Mouse (Mus musculus) left cerebral cortex, adult 2 months (tissue): ENCODE data around the gene Vasp. TPM values are rescaled to one million over a fixed set of nuclear protein-coding genes. Genes with fewer than 3 reads are reported as not detected.

ENCODE experiments used
- DNase-seq, 2 experiments: peaks; one replicate each; pipeline ENCODE4 v3.0.0; 2021 to 2022; ENCODE audit warnings: low spot score in 2 of 2, mixed read lengths in 1 of 2; ENCODE audit errors: extremely low spot score in 1 of 2
- H3K27ac ChIP-seq: fragments of 200-600 bp; 2 replicates; pipeline ENCODE4 v1.8.1; 2022
- H3K4me3 ChIP-seq: fragments of 200-600 bp; 2 replicates; pipeline ENCODE4 v1.8.1; 2022
- CTCF ChIP-seq: fragments of 200-600 bp; IDR thresholded peaks from 2 replicates; pipeline ENCODE4 v1.8.1; 2022; ENCODE audit warnings: antibody characterized with exemption, mild to moderate bottlenecking, moderate library complexity
- intact Hi-C: fragments of 180-260 bp; cut with DNase I; formaldehyde crosslinking; loops from one replicate; pipeline ENCODE4 v1.15.1; 2025
- long read RNA-seq, 2 experiments: library from polyadenylated mRNA; stranded (forward); transcript quantifications; one replicate each; pipeline ENCODE4 v2.0.0; 2021; ENCODE audit warnings: borderline mapping rate in 2 of 2
- total RNA-seq, 2 experiments: library from RNA; stranded (reverse); gene quantifications; 2 replicates each; pipeline ENCODE4 v1.2.3; 2021

Gene Vasp
- 10 to 100 TPM; 13.2 to 14.6 TPM for total RNA-seq
- long read RNA-seq, experiment 1, partial matches to known transcripts = 0 of 2 reads
- long read RNA-seq, experiment 1, other reads (novel, unspliced or antisense) = 1 of 2 reads
- long read RNA-seq, experiment 2, partial matches to known transcripts = 0 of 5 reads
- long read RNA-seq, experiment 2, other reads (novel, unspliced or antisense) = 3 of 5 reads

DNA sequence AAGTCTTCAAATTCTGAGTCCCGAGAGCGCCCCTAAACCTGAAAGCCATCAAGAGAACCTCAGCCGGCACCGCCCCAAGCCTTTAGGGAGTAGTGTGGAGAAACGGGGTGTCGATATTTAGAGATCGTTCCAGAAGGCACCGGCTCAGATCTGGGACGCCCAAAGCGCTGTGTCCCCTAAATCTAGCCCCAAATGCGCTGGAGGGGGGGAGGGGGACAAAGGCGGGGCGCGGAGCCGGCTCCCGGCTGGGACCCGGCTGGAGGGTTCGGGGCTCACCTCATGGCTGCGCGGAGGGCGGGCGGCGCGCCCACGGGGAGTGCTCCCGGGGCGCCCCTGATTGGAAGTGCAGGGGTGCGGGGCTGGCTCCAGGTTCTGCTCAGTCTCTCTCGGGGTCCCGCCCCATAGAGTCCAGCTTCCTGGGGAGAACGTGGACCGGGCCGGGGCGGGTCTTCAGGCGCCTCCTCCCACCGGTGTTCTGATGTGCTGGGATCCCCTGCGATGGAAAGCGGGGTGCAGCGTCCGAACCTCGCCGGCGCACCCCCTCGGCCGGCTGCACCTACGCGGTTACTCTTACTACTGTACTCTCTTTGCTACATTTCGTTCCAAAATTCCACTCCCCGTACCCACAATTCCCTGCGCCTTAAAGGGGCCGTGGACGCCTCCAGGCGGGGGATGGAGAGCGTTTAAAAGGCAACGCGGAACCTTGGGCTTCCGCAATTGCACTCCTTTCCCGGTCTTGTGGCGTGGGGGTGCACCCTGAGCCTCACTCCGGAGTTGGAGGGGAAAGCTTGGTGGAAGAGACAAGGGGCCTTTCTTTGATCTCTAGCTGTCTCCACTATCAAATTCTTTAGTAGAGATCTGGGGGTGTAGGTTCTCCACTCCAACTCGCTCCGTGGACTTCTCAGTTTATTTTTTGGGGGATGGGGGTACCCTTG lies at the start of gene Vasp:
Vasp (minus strand) TSS at position 580 of the 935 bp plus-strand sequence.
- intact Hi-C loops = no loop called here
- Histone ChIP-seq H3K27ac (peak within 1 kb of the TSS; percentile 72), H3K4me3 (peak within 1 kb of the TSS; percentile 98)
- DNase-seq = peak; percentile 84 to 85
- TF ChIP-seq CTCF = no peak

DNA sequence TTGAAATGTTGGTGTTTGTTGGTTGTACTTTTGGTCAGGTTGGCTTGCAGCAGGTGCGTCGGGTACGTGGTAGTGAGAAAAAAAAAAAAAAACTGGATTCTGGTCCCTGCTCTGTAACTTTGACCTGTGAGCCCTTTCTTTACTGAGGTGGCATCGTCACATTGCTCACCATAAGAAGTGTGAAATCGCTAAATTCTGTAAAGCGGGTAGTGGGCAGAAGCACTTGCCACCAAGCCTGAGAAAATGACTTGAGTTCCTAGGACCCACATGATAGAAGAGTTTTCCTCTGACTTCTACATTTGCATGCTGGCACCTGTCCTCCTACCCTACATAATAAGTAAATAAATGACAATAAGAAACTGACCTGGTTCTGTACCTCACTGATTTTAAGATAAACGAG lies 49.0 kb upstream of the Vasp start:
- Histone ChIP-seq H3K27ac (peak overlapping the region; percentile 70), H3K4me3 (peak overlapping the region; percentile 54)
- no peak for TF ChIP-seq CTCF
- DNase-seq = no peak
- intact Hi-C loops = no loop called here

DNA sequence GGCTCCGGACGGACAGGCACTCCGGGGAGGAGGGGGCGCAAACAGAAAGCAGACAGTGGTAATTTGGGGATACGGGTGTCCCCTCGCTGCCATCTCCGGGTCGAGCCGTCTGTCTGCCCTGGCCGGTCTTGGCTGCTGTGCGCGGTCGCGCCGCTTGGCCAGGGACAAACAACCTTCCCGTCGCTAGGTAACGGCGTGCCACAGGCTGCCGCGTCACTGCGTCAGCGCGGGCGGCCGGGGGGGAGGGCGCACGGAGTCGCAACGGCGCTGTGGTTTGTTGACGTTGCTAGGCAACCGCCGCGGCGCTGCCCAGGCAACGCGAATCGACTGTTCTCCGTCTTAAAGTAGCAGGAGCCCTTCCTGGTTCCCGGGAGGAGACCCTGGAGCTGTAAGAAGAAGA lies 48.3 kb upstream of the Vasp start:
- DNase-seq = peak; percentile 96
- TF ChIP-seq CTCF = peak; percentile 23
- Histone ChIP-seq H3K27ac (peak overlapping the region; percentile 91), H3K4me3 (peak overlapping the region; percentile 54)
- intact Hi-C loops = no loop called here

DNA sequence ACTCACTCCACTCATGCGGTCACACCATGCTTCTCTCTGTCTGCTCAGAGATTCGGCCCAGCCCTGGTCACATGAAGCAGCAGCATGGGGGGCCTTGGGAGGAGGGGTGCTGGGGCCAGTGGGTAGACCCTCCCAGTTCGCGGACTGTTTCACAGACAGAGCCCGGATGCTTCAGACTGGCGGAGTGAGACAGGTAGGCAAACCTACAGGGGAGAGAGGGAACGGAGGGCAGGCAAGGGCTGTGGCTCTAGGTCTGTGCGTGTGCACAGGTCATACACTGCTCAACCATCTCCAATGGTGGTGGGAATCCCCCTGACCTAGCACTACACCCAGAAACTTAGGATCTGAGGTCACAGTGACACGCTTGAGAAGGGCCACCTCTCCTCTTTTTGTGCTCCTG lies 47.8 kb upstream of the Vasp start:
- peak overlapping the region; percentile 54 for H3K4me3 ChIP-seq
- no peak for TF ChIP-seq CTCF
- H3K27ac ChIP-seq = peak overlapping the region; percentile 91
- no peak for DNase-seq
- intact Hi-C loops = no loop called here

DNA sequence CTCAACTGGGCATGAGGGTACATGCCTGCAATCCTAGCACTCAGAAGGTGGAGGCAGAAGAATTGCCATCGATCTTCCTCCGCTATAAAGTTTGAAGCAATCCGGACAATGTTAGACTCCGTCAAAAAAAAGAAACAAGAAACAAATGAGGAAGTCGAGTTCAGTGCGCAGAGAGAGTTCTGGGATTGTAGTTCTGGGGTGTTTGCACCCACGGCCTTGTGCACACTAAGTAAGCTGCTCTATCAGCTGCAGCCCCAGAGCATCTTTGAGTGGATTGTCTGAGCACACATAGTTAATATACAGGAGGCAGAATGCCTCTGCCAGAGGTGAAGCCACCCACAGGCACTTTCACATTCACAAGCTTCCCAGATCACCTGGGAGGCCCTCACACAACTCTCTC lies 47.1 kb upstream of the Vasp start:
- intact Hi-C loops = no loop called here
- H3K4me3 ChIP-seq = no peak overlapping the region
- DNase-seq = no peak
- H3K27ac ChIP-seq = no peak overlapping the region
- TF ChIP-seq CTCF = no peak

DNA sequence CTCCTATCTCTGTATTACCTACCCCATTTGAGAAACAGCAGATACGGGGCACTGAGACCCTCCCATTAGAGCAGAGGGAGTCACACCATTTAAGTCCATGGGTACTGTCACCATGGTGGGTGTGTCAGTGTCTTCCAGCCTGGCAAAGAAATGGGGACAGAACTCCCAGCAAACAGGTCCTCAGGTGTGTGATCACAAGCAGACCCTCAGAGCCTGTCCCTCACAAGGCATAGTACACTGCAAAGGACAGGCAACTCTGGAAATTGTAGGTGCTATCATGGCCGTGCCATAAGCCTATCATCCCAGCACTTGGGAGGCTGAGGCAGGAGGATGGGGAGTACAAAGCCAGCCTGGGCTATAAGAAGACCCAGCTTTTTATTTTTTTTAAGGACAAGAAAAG lies 46.6 kb upstream of the Vasp start:
- H3K27ac ChIP-seq = no peak overlapping the region
- intact Hi-C loops = no loop called here
- no peak for DNase-seq
- no peak for TF ChIP-seq CTCF
- no peak overlapping the region for H3K4me3 ChIP-seq

DNA sequence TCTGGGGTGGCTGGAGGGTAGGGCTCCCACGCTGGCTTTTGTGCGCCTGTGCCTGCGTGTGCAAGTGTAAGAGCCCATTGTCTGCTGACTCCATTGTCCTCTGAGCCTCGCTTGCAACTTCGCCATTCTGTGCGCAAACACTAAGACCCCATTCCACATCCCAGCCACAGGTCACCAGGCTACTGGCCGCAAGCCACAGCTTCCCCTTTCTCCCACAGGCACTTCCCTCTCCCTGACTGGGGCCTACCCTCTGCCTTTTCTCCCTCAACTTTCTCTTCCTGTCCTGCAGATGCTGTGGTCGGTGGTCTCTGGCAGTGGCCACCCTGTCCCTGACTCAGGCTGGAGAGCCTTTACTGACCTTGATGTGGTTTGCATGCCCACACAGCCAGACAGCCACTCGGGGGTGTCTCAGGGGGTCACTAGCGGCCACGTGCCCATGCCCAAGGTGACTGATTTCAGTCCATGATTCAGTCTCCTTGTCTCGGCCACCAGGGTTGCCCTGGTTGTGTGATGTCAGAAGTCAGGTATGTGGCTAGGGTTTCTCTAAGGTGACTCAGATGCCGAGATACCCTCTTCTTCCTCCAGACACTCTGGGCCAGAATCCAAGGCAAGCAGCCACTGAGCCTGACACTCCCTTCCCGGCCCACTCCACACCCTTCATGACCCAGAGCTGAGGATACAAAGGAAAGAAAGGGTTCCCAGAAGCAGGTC lies 45.0 kb upstream of the Vasp start:
- Histone ChIP-seq H3K4me3 (no peak overlapping the region), H3K27ac (no peak overlapping the region)
- TF ChIP-seq CTCF = no peak
- no peak for DNase-seq
- intact Hi-C loops = no loop called here

DNA sequence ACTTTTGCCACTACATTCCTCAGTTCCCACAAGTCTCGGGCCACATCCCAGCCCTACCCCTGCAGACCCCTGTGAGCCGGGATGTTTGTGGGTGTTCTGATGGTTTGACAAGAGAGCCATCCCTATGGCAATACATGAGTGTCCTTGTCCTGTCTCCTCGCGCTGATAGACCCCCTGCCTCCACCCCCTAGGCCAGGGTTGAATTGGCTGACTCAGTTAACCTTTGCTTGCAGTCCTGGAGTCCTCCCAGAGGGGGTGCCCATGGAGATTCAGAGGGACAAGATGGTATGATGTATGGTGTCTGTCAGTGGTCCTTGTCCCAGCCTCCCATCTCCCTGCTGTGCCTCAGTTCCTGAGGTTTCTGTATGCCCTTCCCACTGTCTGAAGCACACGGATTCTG lies 42.4 kb upstream of the Vasp start:
- Histone ChIP-seq H3K27ac (no peak overlapping the region), H3K4me3 (no peak overlapping the region)
- intact Hi-C loops = no loop called here
- no peak for DNase-seq
- no peak for TF ChIP-seq CTCF

DNA sequence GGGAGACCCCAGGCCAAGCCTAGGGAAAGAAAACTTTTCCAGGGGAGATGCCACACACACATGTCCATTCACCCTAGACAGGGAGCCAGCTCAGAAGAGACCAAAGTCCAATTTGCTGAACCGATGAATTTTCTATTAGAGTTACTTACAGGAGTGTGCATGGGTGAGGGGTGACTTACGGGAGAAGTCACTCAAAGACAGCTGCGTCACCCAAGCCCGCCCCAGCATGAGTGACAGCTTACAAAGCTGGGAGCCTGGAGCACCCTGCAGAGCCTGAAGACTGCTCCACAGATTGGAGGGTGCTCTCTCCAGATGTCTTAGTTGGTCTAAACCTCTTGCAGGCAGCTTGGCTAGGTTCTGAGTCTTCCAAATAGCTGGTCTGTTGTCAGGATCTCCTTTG lies 40.4 kb upstream of the Vasp start:
- Histone ChIP-seq H3K4me3 (no peak overlapping the region), H3K27ac (no peak overlapping the region)
- no peak for DNase-seq
- TF ChIP-seq CTCF = no peak
- intact Hi-C loops = no loop called here

DNA sequence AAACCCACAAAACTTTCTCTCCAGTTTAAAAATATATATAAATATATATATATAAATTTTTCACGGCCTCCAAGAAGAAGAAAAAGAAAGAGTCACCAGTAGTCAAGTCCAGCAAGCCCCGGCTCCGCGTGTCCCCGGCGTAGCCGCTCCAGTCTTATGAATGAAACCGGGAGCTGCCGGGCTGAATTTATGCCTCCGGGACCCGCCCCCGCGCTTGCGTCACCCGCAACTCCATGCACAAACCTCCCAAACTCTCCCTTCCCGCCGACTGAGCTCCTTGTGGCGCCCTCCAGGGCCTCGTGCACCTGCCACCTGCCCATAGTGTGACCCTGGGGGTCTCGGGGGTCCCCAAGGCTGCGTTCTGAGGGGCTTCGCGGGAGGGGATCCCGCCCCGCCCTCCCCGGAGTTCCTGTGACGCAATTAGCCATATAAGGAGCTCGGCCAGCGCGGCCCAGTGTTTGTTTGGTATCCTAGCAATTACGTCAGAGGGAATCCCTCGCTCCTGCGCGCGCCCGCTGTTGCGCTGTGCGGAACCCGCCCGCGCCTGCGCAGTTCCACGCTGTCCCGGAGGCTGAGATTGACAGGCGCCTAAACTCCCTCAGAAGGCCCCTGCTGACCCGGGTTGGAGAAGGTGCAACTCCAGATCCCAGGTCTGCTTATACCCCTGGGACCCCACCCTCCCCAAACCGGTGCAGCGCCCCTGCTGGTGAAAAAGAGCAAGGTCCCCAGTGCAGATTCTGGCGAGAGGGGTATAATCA lies 38.4 kb upstream of the Vasp start, which contains the start of gene Fosb:
Fosb (minus strand) TSS at position 168 of the 758 bp plus-strand sequence.
- intact Hi-C loops = no loop called here
- H3K27ac ChIP-seq = peak within 1 kb of the TSS; percentile 85

DNA sequence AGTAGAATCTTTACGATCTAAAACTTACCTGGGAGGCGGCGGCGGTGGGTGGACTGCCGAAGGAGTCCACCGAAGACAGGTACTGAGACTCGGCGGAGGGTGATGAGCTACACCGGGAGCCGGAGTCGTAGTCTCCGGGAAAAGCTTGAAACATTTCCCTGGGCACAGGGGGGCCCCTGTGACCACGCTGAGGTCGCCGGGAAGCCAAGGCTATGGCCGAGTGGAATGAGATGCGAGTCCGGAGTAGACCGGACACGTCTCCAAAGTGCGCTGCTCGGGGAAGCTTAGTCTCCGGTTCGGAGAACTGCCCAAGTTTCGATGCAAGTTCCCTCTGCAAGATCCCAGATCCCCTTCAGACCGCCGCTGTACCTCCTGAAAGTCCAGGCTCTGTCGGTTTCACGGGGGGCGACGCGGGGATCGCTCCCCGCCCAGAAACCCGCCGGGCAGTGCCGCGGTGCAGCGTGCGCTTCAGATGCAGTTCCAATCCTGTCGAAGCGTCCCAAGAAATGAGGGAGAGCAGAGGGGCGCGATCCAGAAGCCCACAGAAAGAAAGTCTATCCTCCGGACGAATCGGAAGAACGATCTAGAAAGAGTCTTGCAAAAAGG lies 37.8 kb upstream of the Vasp start:
- intact Hi-C loops = no loop called here
- no peak for TF ChIP-seq CTCF
- Histone ChIP-seq H3K4me3 (peak overlapping the region; percentile 87), H3K27ac (peak overlapping the region; percentile 85; the same call in 1 of the 2 replicates)
- no peak for DNase-seq

More for the DNA sequence above, 38.4 kb upstream of the Vasp start, which contains the start of gene Fosb:
- peak within 1 kb of the TSS; percentile 87 for H3K4me3 ChIP-seq
- peak; percentile 92 to 94 for DNase-seq
- peak; percentile 57 for TF ChIP-seq CTCF
